Mouse (Mus musculus) activated CD4-positive, CD25-positive, alpha-beta regulatory T cell, adult 4 months (primary cell): ENCODE data around the gene Grin2d. TPM values are rescaled to one million over a fixed set of nuclear protein-coding genes. Genes with fewer than 3 reads are reported as not detected.

ENCODE experiments used
- ATAC-seq: one replicate; pipeline ENCODE4 v1.8.0; 2017
- polyA plus RNA-seq, 2 experiments: library from polyadenylated mRNA; unstranded; fragments of 100-300 nt; shearing (Covaris generic); gene quantifications; one replicate each; pipeline ENCODE4 v1.2.1; 2017

Grin2d gene
- polyA plus RNA-seq, 2 experiments from 2014 or later: not detected

DNA sequence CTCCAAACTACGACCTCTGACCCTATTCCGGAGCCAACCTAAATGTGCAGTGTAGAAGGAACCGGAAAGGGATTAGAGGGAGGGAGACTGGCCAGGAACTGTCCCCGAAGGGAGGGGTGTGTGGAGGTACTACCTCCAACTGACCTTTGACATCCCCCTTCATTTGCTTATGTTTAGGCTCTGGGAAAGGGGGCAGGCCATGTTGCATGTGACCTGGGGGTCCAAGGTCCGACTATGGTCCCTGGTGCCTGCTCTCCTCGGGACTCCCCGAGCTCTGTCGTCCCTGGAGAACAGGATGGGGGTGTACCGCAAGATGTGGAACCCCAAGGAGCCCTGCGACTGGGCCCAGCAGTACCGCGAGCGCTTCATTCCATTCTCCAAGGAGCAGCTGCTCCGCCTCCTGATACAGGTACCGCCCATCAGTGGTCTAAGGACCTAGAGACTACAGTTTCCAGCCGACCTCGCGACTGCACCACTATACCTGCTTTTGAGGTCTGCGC lies 19.1 kb upstream of the Grin2d start:
- ATAC-seq: no peak

DNA sequence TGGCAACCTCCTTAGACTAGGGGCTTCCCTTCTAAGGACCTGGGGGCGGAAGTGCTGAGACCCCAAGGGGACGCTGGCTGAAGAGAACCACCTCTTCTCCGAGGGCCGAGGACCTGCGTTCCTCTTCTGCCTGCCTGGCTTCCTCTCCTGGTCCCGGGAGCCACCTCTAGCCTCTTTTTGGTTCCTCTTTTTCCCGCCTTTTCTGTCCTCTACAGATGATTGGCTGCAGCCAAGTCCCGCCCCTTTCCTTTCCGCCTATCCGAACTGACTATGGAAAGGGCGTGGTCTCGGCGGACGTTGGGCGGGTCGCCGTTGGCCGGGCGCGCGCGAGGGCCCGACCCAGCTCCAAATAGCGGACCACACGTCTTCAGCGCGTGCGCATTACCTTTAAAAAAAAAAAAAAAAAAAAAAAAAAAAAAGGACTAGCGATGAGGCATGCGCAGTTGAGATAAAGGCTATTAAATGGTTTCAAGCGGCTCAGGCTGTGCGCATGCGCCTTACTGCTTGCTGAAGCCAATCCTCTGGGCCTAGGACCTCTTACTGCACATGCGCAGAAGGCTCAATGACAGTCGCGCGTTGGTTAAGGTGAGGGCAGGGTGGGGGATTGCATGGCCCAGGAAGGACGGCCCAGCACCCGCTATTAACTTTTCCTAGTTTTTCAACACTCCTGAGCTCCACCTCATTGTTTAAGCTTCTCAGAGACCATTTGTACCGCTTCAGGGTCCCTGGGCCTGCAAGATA lies 18.5 kb upstream of the Grin2d start, which contains the start of the genes Syngr4 and Tmem143:
TSS of gene Syngr4 (minus strand) at position 198 of the 741 bp plus-strand sequence.
TSS of gene Tmem143 (plus strand) at position 425 of the 741 bp plus-strand sequence.
- ATAC-seq: peak; percentile 91

DNA sequence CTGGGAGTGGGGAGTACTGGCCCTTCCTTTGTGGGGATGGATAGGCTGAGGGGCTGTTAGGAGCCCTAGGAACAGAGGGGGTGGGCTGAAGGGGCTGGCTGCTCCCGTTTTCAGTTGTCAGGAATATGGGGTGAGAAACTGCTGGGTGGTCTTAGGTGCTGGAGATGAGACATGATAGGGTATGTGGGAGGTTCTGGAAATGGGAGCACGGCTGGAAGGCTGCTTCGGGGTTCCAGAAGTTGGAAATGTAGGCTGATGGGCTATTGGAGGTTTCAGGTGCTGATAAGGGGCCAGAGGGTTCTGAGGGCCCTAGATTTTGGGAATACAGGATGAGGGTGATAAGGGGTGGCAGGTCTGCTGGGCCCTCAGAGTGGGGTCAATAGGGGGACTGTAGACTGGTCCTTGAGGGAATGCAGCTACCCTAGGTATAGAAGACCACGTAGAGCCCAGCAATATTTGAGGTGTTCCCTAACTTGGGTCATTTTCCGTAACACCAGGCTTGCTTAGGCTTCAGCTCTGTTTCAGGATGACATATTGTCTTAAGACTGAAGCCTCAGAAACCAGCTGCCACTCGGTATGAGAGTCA lies 17.8 kb upstream of the Grin2d start:
- peak; percentile 7 for ATAC-seq

DNA sequence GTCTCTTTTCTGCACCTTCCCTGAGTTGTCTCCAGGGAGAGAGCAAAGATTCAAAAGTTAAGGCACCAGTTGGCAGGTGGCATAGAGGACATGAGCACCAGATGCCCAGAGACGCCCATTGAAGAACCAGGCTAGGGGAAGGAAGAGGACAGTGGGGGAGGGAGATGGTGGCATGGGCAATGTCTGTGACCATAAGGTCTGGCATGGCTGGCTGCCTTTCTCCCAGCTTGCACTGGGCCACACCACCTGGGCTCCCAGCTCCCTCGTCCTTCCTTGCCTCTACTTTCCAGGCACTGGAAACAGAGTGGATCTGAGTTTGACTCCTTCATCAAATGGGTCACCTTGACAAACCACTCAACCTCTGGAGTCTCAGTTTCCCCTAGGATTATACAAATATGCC lies 14.5 kb upstream of the Grin2d start:
- no peak for ATAC-seq

DNA sequence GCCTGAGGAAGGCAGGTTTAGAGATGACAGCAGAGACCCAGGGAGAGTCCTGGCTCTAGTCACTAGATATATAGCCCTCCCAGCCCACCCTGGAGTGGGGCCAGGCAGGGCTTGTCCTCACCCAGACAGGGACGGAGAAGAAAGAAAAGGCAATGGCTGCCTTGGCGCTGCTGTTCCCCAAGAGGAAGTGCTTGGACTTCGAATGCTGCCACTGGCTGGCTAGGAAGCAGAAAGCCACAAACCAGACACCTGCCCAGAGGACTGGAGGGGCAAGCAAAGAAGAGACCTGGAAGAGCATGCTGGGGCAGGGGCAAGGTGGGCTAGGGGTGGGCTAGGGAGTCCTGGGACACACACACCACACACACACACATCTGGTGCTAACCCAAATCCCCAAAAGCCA lies 9.1 kb upstream of the Grin2d start:
- ATAC-seq: no peak

DNA sequence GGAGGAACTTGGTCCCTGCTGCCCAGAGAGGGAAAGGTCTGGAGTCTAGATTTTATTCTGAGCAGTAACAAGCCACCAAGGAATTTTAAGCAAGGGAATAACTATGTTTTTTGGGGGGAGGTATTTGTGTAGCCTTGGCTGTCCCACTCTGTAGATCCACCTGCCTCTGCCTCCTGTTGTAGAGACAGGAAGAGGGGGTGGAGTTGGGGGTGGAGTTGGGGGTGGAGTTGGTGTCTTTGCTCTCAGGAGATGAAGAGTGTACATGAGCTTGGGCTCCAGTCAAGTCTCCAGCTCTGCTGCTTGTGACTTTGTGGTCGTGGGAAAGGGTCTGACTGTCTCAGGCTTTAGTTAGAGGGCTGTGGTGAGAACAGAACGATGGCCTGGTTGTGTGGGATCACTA lies 2.8 kb upstream of the Grin2d start:
- ATAC-seq: no peak

DNA sequence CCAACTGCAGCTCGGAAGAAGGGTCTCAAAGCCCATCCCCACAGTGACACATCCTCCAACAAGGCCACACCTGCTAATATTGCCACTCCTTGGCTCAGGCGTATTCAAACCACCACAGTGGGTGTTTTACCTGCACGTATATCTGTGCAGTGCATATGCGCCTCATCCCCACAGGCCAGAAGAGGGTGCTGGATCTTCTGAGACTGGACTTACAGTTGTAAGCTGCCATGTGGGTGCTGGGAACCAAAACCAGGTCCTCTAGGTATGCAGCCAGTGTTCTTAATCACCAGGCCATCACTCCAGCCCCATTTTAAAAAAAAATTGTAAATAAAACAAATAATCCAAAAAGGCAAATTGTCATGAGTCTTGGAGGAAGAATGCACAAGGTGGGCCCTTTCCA lies 2.4 kb upstream of the Grin2d start:
- ATAC-seq: no peak

DNA sequence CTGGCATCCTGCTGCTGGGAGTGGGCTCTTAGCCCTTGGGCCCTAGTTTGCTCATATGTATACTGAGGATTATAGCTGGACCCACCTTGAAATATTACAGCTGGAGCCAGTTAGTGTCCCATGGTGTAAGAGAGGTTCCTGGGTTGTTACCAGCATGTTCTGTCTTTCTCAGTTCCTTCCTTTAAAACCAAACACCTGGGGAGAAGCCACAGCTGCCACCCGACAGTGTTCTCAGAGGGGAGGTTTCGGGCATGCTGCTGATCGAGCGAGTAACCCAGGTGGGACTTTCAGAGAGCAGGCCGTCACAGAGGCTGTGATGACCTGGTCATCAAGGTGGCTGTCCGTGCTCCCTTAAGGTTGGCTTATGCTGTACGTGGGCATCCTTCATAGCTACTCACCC lies 1.3 kb downstream of the Grin2d start:
- no peak for ATAC-seq

DNA sequence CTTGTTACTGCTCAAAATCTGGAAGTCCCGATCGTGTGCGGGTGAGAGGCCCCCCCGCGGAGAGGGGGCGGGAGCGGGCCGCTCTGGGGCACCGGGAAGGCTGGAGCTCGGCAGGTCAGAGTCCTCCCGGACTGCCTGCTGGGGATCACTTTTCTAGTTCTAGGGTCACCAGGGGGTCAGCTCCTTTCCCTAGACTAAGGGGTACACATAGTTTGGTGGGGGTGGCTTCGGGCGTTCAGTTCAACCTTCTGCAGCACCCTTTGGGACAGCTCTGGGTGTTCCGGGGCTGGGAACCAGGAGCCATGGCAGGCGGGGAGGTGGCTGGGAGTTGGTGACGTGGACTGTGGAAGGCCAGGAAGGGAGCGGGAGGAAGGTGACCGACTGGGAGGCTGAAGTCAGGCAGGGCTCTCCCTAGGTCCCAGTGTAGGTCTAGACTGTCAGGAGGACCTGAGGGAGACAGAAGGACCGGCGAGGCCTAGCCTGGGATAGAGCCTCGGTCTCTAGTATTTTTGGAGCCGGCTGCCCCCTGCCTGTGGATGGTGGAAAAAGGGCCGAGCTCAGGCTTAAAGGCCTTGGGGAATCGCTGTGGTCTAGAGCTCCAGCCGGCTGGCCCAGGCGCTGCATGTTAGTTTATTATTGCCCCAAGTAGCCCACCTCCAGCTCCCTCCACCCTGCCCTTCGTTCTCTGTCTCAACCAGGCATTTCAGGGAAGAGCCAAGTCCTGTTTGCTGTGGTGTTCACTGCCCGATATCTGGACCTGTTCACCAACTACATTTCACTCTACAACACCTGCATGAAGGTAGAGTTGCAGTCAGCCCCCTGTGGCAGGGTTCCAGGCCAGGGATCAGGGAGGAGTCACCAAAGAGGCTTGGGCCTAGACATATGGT lies 4.9 kb downstream of the Grin2d start:
- ATAC-seq: no peak

DNA sequence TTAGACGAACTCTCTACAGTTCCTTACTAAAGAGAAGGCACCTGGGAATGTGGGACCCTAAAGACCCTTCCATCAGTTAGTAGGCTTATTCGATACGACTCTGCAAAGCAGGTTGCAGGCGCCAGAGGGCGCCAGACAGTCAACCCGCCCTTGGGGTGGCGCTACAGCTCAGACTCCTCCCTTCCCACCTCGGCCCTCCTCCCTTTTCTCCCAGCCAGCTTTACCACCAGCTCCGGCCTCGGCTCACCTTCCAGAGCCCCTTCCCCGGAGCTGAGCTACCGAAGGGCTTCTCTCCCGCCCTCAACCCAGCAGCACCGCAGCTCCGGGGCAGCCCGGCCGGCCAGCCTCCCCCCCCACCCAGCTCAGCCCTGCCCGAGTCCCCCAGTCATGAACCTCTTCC lies 5.6 kb downstream of the Grin2d start, which contains the start of gene Kdelr1:
TSS of gene Kdelr1 (plus strand) at position 149 of the 400 bp plus-strand sequence.
- ATAC-seq: peak; percentile 83

DNA sequence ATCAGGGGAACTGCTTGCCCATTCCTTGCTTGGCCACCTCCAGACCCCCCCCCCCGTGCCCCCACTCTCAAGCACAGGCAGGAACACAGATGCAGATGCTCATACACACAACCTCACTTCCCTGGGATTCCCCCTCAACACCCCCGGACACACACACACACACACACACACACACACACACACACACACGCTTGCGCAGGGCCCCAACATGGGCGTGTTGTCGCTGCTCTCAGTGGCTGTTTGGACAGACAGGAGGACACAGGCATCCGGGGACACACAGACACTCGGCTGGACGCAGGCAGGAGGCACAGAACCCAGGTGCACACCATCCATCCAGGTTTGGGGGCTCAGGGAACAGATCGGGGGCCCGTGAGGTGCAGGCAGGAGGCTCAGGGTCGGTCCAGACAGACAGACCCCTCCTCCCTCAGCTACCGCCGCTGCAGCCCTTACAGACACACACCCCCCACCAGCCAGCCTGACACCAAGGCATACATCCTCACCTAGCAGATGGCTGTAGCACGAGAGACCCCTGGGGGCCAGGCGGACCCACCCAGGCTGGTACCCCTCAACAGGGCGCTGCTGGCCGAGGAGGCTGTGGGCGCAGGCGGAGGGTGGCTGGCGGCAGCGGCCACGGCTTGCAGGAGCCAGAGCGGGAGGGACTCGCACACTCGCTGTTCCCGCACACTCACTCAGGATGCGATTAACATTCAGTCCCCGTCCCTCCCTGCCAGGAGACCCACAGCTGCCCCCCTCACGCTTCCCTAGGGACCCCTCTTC lies 7.7 kb downstream of the Grin2d start:
- ATAC-seq: no peak

DNA sequence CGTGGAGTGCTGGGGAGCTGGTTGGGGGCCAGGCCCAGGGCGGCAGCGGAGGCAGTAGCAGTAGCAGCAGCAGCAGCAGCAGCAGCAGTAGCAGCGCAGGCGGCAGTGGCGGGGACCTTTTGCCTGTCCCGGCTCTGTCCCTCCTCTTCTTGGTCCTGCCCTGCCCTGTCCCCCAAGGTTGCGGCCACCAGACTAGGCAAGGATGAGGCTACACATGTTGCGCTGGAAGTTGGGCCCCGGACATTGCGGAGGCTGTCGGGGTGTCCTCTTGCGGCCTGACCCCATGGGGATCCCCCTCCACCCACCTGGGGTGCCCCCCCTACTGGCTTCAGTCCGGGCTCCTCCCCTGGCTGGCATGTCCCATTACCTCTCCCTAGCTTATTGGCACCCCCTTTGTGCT lies 8.4 kb downstream of the Grin2d start:
- no peak for ATAC-seq

DNA sequence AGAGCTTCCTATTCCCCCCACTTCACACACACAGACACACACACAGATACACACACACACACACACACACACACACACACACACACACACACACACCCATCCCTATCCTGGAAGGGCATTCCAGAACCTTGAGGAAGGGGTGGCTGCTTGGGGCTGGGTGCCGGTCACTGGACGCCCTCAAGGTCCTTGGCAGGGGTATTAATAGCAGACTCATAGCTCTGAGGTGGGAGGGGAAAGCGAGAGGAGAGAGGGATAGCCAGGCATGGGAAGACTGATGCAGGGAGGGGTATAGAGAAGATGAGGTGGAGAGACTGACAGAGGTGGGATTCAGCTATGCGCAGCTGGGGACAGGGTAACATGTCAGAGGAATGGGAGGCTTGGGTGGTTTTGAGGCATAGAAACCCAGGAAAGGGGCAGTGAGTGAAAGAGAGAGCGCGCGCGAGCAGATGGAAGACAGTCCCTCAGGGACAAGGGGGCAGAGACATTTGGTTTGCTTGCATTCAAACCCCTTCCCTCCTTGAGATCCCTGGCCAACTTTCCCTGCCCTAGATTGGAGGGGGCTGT lies 9.0 kb downstream of the Grin2d start:
- ATAC-seq: no peak

DNA sequence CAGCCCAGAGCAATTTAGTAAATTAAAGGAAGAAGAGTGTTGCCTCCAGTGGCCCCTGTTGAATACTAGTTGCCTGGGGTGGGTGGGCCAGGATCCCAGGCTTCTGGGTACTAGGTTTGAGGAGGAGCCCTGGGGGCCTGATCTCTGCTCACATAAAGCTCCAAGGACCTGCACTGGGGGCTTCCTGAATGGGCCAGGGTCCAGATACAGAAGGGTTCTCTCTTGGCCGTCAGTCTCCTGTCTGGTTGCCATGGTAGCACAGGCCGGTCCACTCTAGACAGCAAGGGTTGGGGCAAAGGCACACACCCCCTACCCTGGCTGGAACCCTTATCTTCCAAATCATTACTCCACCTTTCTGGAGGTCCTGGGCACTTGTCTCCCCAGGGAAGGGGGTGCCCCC lies 10.3 kb downstream of the Grin2d start:
- no peak for ATAC-seq

DNA sequence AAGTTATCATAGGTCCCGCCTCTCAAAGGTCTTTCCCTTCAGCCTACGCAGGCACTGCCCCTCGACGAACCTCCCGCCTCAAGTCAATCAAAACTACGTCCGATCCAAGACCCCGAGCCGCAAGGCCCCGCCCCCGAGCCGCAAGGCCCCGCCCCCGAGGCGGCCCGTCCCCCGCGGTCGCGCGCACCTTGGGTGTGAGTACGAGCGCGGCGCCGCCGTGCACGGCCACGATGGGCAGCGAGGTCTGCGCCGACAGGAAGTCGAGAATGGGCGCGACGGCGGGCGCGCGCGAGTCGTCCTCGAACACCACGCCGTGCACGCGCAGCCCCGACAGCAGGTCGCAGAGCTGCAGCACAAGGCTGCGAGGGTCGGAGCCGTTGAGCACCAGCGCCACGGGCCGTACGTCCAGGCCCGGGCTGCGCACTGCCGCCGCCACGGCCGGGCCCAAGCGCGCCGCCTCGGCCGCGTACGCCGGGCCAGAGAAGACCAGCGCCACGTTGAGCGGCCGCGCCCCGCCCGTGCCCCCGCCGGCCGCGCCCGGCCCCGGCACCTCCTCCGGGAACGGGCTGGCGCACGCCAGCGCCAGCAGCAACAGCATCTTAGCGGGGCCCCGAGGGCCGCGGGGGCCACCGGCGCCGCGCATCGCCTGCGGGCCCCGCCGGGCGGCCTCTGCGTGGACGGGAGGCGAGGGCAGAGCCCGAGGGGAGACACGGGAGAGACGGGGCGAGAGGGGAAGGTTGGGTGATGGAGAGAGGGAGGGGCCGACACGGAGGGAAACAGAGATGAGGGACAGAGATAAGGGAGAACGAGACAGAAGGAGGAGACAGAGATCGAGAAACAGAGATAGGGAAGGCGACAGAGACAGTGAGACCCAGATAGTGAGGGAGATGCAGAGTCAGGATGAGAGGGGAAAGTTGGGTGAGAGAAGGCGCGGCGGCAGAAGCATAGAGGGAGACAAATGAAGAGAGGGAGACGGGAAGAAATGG lies 12.0 kb downstream of the Grin2d start:
- ATAC-seq: peak; percentile 75

DNA sequence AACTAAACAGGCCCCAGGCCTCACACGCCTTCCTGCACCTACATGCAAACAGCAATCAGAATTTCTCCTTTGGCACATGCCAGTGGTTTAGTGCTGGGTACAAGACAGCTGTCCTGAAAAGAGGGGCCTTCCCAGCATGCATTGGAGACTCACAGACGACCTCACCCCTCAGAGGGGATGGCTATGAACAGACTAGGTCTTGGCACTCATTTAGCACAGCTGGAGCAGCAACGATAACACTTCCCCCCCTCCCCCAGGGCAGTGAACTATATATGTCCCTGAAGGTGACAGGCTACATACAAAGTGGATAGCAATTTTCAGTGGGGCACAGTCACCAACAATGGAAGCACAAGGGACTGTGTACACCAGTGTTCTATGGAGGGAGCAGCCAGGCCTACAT lies 13.7 kb downstream of the Grin2d start:
- no peak for ATAC-seq

DNA sequence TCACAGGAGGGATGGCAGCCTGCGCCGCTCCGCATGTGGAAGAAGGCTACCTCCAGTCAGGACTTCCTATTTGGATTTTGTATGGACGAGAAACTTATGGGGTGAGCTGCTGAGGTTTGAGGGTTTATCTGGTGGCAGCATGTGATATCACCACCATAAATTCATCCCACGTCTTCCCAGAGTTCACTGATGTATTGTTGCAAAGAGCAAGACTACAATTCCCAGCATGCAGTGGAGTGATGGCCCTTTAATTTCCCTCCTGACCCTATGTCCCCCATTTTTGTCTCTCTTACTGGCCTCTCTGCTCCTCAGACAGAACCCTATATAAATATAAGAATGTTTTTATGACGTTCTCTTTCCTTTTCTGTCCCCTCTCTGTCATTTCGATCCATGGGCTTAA lies 15.4 kb downstream of the Grin2d start:
- no peak for ATAC-seq

DNA sequence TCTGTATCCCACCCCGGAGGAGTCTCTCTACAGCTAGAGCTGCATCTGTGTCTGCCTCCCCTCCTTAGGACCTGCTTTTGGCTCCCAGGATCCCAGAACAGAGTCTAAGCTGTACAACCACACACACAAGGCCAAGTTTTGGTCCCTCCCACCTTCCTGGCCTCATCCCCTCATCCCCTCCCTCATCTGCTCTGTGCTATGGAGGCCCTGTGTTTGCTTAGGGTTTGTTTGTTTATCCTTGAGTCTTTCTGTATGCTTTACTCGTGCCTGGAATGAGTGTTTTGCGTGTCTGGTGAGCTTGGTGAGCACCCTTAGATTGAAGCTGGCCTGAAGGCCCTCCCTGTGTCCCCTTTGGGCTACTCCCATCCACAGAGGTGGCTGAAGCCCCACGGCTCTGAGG lies 19.2 kb downstream of the Grin2d start:
- no peak for ATAC-seq

DNA sequence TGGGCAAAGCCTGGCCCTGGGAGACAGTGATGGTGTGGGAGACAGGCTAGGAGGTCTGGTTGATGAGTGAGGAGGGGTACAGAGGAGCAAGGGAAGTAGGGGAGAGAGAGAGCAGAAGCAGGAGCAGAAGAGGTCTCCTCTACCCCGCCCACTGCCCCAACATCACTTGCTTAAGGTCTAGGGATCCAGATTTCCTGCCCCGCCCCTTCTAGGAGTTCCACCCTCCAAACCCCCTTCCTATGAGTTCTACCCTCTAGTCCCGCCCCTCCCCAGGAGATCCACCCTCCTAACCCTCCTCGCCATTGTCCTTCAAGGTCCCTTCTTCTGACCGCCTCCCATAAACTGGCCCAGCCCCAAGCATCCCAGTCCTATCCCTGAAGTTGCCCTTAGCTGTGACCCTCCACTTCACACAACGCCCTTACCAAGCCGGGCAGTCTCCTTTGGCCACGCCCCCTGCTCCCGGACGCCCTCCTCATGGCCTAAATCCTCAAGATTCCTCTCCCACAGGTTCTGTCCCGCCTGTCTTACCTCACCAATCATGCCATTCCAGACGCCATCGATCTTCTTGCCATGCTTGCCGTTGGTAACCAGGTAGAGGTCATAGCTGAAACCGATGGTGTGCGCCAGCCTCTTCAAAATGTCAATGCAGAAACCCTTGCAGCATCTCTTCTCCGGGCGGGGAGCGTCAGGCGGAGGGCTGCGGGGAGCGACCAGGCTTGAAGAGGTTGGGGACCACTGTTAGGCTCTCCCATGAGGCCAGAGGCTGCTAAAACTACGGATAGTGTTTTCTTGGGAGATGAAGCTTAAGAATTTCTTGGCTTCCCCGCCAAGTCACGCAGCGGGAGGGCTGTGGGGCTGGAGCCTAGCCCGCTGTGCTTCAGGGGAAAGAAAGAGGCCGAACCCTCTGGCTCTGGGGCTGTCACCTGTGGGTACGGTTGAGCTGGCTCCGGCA lies 21.0 kb downstream of the Grin2d start:
- no peak for ATAC-seq

DNA sequence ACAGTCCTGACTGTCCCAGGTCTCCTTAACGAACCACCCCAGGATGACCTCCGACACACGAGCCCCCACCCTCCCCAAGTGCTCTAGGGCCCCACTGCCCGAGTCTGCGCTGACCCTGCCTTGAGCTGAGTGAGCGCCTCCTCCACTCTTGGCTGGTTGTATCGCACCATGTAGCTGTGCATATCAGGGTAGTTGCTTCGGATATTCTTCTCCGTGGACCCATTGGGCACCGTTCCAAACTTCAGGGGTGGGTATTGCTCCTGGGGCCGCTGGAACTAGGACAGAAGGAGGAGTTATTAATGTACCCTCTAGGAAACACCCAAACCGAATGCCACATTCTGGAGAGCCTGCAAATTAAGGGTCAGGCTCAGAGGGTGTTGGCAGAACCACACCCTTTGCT lies 25.1 kb downstream of the Grin2d start:
- no peak for ATAC-seq
